Mouse (Mus musculus) heart, postnatal 0 days (tissue): Measurements from ENCODE around the gene Cntnap5c. TPM values are rescaled to one million over a fixed set of nuclear protein-coding genes. Genes with fewer than 3 reads are reported as not detected.

Experiments used
- ATAC-seq: fragments of 200-750 bp; cut with Nextera tagmentation; 2 replicates; pipeline ENCODE4 v1.8.0; 2017; ENCODE audit warnings: low read depth, moderate number of reproducible peaks, moderate library complexity; ENCODE audit not compliant: insufficient read depth
- DNase-seq: peaks from one replicate; pipeline ENCODE4 v3.0.0-alpha.2; 2016; ENCODE audit warnings: low spot score
- H3K27ac ChIP-seq: fragments of 300-500 bp; sonication (generic); 2 replicates; pipeline ENCODE4 v1.5.1; 2014; ENCODE audit warnings: low read depth, mild to moderate bottlenecking
- H3K27me3 ChIP-seq: fragments of 300-500 bp; sonication (generic); 2 replicates; pipeline ENCODE4 v1.6.1; 2014; ENCODE audit warnings: low read length, mixed read lengths; ENCODE audit not compliant: control insufficient read depth, insufficient read depth
- H3K36me3 ChIP-seq: fragments of 300-500 bp; sonication (generic); replicated peaks from 2 replicates; pipeline ENCODE4 v1.6.1; 2014; ENCODE audit warnings: low read length, mixed read lengths; ENCODE audit not compliant: control insufficient read depth, insufficient read depth
- H3K4me1 ChIP-seq: fragments of 300-500 bp; sonication (generic); 2 replicates; pipeline ENCODE4 v1.6.1; 2014; ENCODE audit warnings: antibody characterized with exemption; ENCODE audit not compliant: control insufficient read depth, insufficient read depth
- H3K4me2 ChIP-seq: fragments of 300-500 bp; sonication (generic); 2 replicates; pipeline ENCODE4 v1.6.1; 2014; ENCODE audit warnings: low read depth, mild to moderate bottlenecking, low read length, moderate library complexity
- H3K4me3 ChIP-seq: fragments of 300-500 bp; sonication (generic); 2 replicates; pipeline ENCODE4 v1.5.1; 2014; ENCODE audit warnings: low read depth, low read length
- H3K9ac ChIP-seq: fragments of 300-500 bp; sonication (generic); replicated peaks from 2 replicates; pipeline ENCODE4 v1.6.1; 2014; ENCODE audit warnings: low read depth, low read length, mixed read lengths
- H3K9me3 ChIP-seq: fragments of 300-500 bp; sonication (generic); replicated peaks from 2 replicates; pipeline ENCODE4 v1.6.1; 2016; ENCODE audit warnings: low read length; ENCODE audit not compliant: control insufficient read depth
- CTCF ChIP-seq: IDR thresholded peaks from 2 replicates; pipeline ENCODE4 v1.5.1; 2016; ENCODE audit warnings: antibody characterized with exemption, control low read depth, low read depth
- EP300 ChIP-seq: IDR thresholded peaks from 2 replicates; pipeline ENCODE4 v1.6.1; 2016; ENCODE audit warnings: antibody characterized with exemption, low read depth
- WGBS: fragments of 180-500 bp; shearing (Covaris S2); extraction: QIAGEN DNeasy Blood & Tissue Kit; methylation state at CpG from one replicate; pipeline ENCODE4 v1.1.7; 2014; 5-methylcytosine and 5-hydroxymethylcytosine counted together
- polyA plus RNA-seq: library from polyadenylated mRNA; unstranded; fragments of >200 nt; fragmentation: Nextera tagmentation; extraction: Ambion mirVana; gene quantifications from 2 replicates; pipeline ENCODE4 v1.2.1, GENCODE M21; 2015
- total RNA-seq: library from RNA; depleted of rRNA; stranded (reverse); fragments of >200 nt; gene quantifications from 2 replicates; pipeline ENCODE4 v1.2.3, GENCODE M21; 2014; ENCODE audit warnings: low replicate concordance

The Cntnap5c gene
- total and polyA plus RNA-seq, 2 experiments from 2014 or later, result not detected

GRCm38 (mm10) chr17:58004491-58004890 is 235.1 kb downstream of the Cntnap5c start:
- Histone ChIP-seq H3K9me3 (no peaks in the 10 kb centered on the region), H3K36me3 (no peaks in the 10 kb centered on the region), H3K4me1 (no peaks in the 10 kb centered on the region), H3K27me3 (no peaks in the 10 kb centered on the region), H3K4me2 (no peak overlapping the region), H3K9ac (no peak overlapping the region), H3K27ac (no peak overlapping the region), H3K4me3 (no peak overlapping the region)
- no peak for DNase-seq
- ATAC-seq, result no peak
- WGBS, result 58% methylated on average over 2 of the region's 2 CpGs
- TF ChIP-seq CTCF, result no peak
- no peak for TF ChIP-seq EP300

GRCm38 (mm10) chr17:58041178-58041577 is 271.8 kb downstream of the Cntnap5c start:
- Histone ChIP-seq H3K9ac (no peak overlapping the region), H3K36me3 (no peaks in the 10 kb centered on the region), H3K27me3 (no peaks in the 10 kb centered on the region), H3K9me3 (no peaks in the 10 kb centered on the region), H3K4me3 (no peak overlapping the region), H3K4me1 (no peaks in the 10 kb centered on the region), H3K4me2 (no peak overlapping the region), H3K27ac (no peak overlapping the region)
- 40% methylated on average over 2 of the region's 2 CpGs for WGBS
- TF ChIP-seq EP300 (no peak), CTCF (no peak)
- DNase-seq (no peak), ATAC-seq (no peak)

- TF ChIP-seq CTCF, result no peak
- TF ChIP-seq EP300, result no peak
- DNase-seq, result no peak
- no peak for ATAC-seq
- no peaks in the 10 kb centered on the region for H3K27me3 ChIP-seq
- no peak overlapping the region for H3K27ac ChIP-seq
- H3K9ac ChIP-seq, result no peak overlapping the region
- H3K9me3 ChIP-seq, result no peaks in the 10 kb centered on the region
- no peaks in the 10 kb centered on the region for H3K36me3 ChIP-seq
- H3K4me3 ChIP-seq, result no peak overlapping the region
- H3K4me1 ChIP-seq, result no peaks in the 10 kb centered on the region
- H3K4me2 ChIP-seq, result no peak overlapping the region
Measured at GRCm38 (mm10) chr17:58045149-58045548, 275.8 kb downstream of the Cntnap5c start.

GRCm38 (mm10) chr17:58069912-58070311 is 300.5 kb downstream of the Cntnap5c start:
- no peak for DNase-seq
- H3K4me1 ChIP-seq, result no peaks in the 10 kb centered on the region
- H3K27ac ChIP-seq, result no peak overlapping the region
- no peak overlapping the region for H3K9ac ChIP-seq
- no peak for ATAC-seq
- 58% methylated on average over 7 of the region's 7 CpGs for WGBS
- H3K27me3 ChIP-seq, result no peaks in the 10 kb centered on the region
- H3K4me2 ChIP-seq, result no peak overlapping the region
- H3K36me3 ChIP-seq, result no peaks in the 10 kb centered on the region
- no peak overlapping the region for H3K4me3 ChIP-seq
- TF ChIP-seq CTCF, result no peak
- no peak for TF ChIP-seq EP300
- H3K9me3 ChIP-seq, result no peaks in the 10 kb centered on the region

GRCm38 (mm10) chr17:58082676-58083075 is 313.3 kb downstream of the Cntnap5c start:
- Histone ChIP-seq H3K9me3 (no peaks in the 10 kb centered on the region), H3K4me2 (no peak overlapping the region), H3K27ac (no peak overlapping the region), H3K4me1 (no peaks in the 10 kb centered on the region), H3K36me3 (no peaks in the 10 kb centered on the region), H3K9ac (no peak overlapping the region), H3K4me3 (no peak overlapping the region), H3K27me3 (no peaks in the 10 kb centered on the region)
- WGBS, result 91% methylated on average over 1 of the region's 1 CpGs
- DNase-seq (no peak), ATAC-seq (no peak)
- TF ChIP-seq EP300 (no peak), CTCF (no peak)

- no peak for TF ChIP-seq CTCF
- no peak for TF ChIP-seq EP300
- H3K9ac ChIP-seq, result no peak overlapping the region
- no peak overlapping the region for H3K27ac ChIP-seq
- ATAC-seq (no peak), DNase-seq (no peak)
- no peak overlapping the region for H3K4me3 ChIP-seq
- no peaks in the 10 kb centered on the region for H3K36me3 ChIP-seq
- no peak overlapping the region for H3K4me2 ChIP-seq
- WGBS, result 69% methylated on average over 2 of the region's 2 CpGs
- no peaks in the 10 kb centered on the region for H3K9me3 ChIP-seq
- H3K27me3 ChIP-seq, result no peaks in the 10 kb centered on the region
- no peaks in the 10 kb centered on the region for H3K4me1 ChIP-seq
Measured at GRCm38 (mm10) chr17:58104505-58104904, 335.1 kb downstream of the Cntnap5c start.
